In the genomic region with DNA sequence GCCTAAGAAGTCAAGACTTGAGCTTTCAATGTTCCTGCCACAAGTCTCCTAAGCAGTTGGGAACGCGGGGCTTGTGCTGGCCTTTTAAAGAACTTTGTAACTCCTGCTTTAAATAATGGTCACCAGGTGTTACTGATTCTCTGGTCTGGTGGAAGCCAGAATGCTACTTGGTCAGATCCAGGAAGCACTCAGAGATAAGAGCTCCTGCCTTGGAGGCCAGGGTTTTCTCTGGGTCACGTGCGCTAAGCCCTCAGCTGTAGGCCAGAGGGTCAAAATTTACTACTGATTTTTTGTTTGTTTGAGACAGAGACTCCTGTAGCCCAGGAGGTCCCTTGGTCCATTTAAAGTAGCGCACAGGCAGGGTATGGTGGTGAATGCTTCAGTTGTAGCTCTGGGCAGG, we compare ENCODE assay signal across 23 mouse cellular contexts.
"Had no signal": no experiment of that assay in that cellular context is flagged by ENCODE, and none has a peak within 500 bp of the region (broad histone marks: within the 10 kb centered on the region; RNA-seq: fewer than 3 reads in every experiment).

No protein-coding gene starts in this region.

- H3K9ac ChIP-seq: forebrain, postnatal 0 days; hindbrain, embryonic 13.5 days; hindbrain, embryonic 15.5 days; kidney, embryonic 15.5 days; limb, embryonic 13.5 days; limb, embryonic 15.5 days had no signal

- H3K27me3 ChIP-seq: hindbrain, embryonic 13.5 days; hindbrain, embryonic 15.5 days; kidney, embryonic 15.5 days; limb, embryonic 13.5 days; limb, embryonic 15.5 days had no signal

- H3K4me2 ChIP-seq: hindbrain, embryonic 13.5 days; hindbrain, embryonic 15.5 days; kidney, embryonic 15.5 days; limb, embryonic 13.5 days; limb, embryonic 15.5 days had no signal

- H3K4me1 ChIP-seq: hindbrain, embryonic 13.5 days; kidney, embryonic 15.5 days; limb, embryonic 13.5 days; limb, embryonic 15.5 days had no signal

- H3K4me3 ChIP-seq: heart, adult 2 months; hindbrain, embryonic 13.5 days; hindbrain, embryonic 15.5 days; kidney, embryonic 15.5 days; limb, embryonic 13.5 days; limb, embryonic 15.5 days had no signal

- H3K9me3 ChIP-seq: hindbrain, embryonic 13.5 days; hindbrain, embryonic 15.5 days; kidney, embryonic 15.5 days; limb, embryonic 13.5 days; limb, embryonic 15.5 days had no signal

- DNase-seq: forebrain, postnatal 0 days; gastrocnemius, postnatal 14 days; gastrocnemius, postnatal 36 days; heart, adult 11 months; heart, adult 2 months; heart, postnatal 10 days; heart, postnatal 36 days; kidney, adult 11 months; kidney, adult 2 months; kidney, adult 9 months; kidney, postnatal 14 days; kidney, postnatal 36 days; layer of hippocampus, adult 9-11 months; layer of hippocampus, postnatal 36 days; left cerebral cortex, postnatal 4 days had no signal

- H3K27ac ChIP-seq: heart, adult 2 months; hindbrain, embryonic 13.5 days; hindbrain, embryonic 15.5 days; hindbrain, postnatal 0 days; kidney, embryonic 15.5 days; kidney, postnatal 0 days; limb, embryonic 13.5 days; limb, embryonic 15.5 days had no signal

- ATAC-seq: forebrain, postnatal 0 days; hindbrain, postnatal 0 days; intestine, embryonic 16.5 days had no signal
